Comparison of ENCODE assay signal across 9 mouse cellular contexts in genomic region chr4:126655356-126655755, GRCm38 (mm10). TPM values are rescaled to one million over a fixed set of nuclear protein-coding genes. Genes with fewer than 3 reads are reported as not detected.
DNase-seq lines count a peak whose midpoint lies in the region; ATAC-seq and TF ChIP-seq lines count a peak whose summit lies in the region.
"Had no signal": no experiment of that assay in that cellular context is flagged by ENCODE, and none has a peak within 500 bp of the region (broad histone marks: within the 10 kb centered on the region; RNA-seq: fewer than 3 reads in every experiment).

No protein-coding gene starts in this region.

- intact Hi-C loops in heart, postnatal 36 days (cut with DNase I), result no loop called here

- TF ChIP-seq POLR2A in limb, embryonic 14.5 days (IDR thresholded peaks at IDR 0.05; ENCODE audit: borderline replicate concordance, extremely low read depth, insufficient read depth, insufficient read length), result no peak
- TF ChIP-seq POLR2A in cerebellum, adult 2 months (IDR thresholded peaks at IDR 0.05; ENCODE audit: borderline replicate concordance, insufficient read depth, low read length), result no peak

- peak; percentile 82 for DNase-seq in heart, embryonic 10.5 days (ENCODE audit: low spot score)
- DNase-seq in heart, postnatal 36 days, result no peak
- peak; percentile 71 for DNase-seq in neural tube, embryonic 10.5 days (ENCODE audit: extremely low spot score, low spot score)
- DNase-seq in limb, embryonic 14.5 days (ENCODE audit: low spot score), result peak; percentile 92
- peak; percentile 75 for DNase-seq in yolk sac, embryonic 10.5 days (ENCODE audit: low spot score)
- DNase-seq in cerebellum, adult 2 months, result no peak
- DNase-seq in left cerebral cortex, adult 8-10 months (ENCODE audit: low spot score in 2 of 2), result no peak

- no peak overlapping the region for H3K4me2 ChIP-seq in neural tube, embryonic 15.5 days
- no peak overlapping the region for H3K4me2 ChIP-seq in limb, embryonic 14.5 days (replicated peaks; ENCODE audit: low read depth, low read length, severe bottlenecking)

- no peak overlapping the region for H3K27ac ChIP-seq in heart, embryonic 10.5 days
- no peak overlapping the region for H3K27ac ChIP-seq in neural tube, embryonic 15.5 days (replicated peaks)
- H3K27ac ChIP-seq in limb, embryonic 14.5 days (replicated peaks; ENCODE audit: low read depth, low read length), result no peak overlapping the region
- no peak overlapping the region for H3K27ac ChIP-seq in cerebellum, adult 2 months (ENCODE audit: insufficient read depth, low read length)

- no peak for TF ChIP-seq CTCF in cerebellum, adult 2 months (IDR thresholded peaks at IDR 0.05; ENCODE audit: borderline replicate concordance, insufficient read depth, low read depth, low read length)

- WGBS in heart, embryonic 10.5 days, result 6% methylated on average over 9 of the region's 9 CpGs
- 16% methylated on average over 9 of the region's 9 CpGs for WGBS in neural tube, embryonic 15.5 days
- WGBS in limb, embryonic 14.5 days, result 9% methylated on average over 9 of the region's 9 CpGs
- WGBS in cerebellum, adult 2 months, result 44% methylated on average over 9 of the region's 9 CpGs

- no peaks in the 10 kb centered on the region for H3K36me3 ChIP-seq in heart, embryonic 10.5 days
- no peaks in the 10 kb centered on the region for H3K36me3 ChIP-seq in neural tube, embryonic 15.5 days
- H3K36me3 ChIP-seq in limb, embryonic 14.5 days (ENCODE audit: control insufficient read depth, insufficient read depth, low read length), result no peaks in the 10 kb centered on the region

- no peaks in the 10 kb centered on the region for H3K27me3 ChIP-seq in heart, embryonic 10.5 days (ENCODE audit: insufficient read depth, poor library complexity, severe bottlenecking)
- 0 out of 2 replicates have a peak, but pooled peaks cover 3% of the 10 kb centered on the region for H3K27me3 ChIP-seq in neural tube, embryonic 15.5 days (replicated peaks)
- no peaks in the 10 kb centered on the region for H3K27me3 ChIP-seq in limb, embryonic 14.5 days (ENCODE audit: control insufficient read depth, insufficient read depth, low read length)
- no peaks in the 10 kb centered on the region for H3K27me3 ChIP-seq in cerebellum, adult 2 months (ENCODE audit: control insufficient read depth, insufficient read depth, low read length)

- H3K4me1 ChIP-seq in heart, embryonic 10.5 days, result no peaks in the 10 kb centered on the region
- no peaks in the 10 kb centered on the region for H3K4me1 ChIP-seq in neural tube, embryonic 15.5 days
- H3K4me1 ChIP-seq in limb, embryonic 14.5 days (ENCODE audit: control insufficient read depth, insufficient read depth, low read length), result no peaks in the 10 kb centered on the region
- no peaks in the 10 kb centered on the region for H3K4me1 ChIP-seq in cerebellum, adult 2 months (ENCODE audit: control insufficient read depth, insufficient read depth, low read length)
- H3K4me1 ChIP-seq: megakaryocyte, embryonic 14.5 days had no signal

- H3K9ac ChIP-seq in neural tube, embryonic 15.5 days (replicated peaks), result no peak overlapping the region
- H3K9ac ChIP-seq in limb, embryonic 14.5 days (ENCODE audit: low read depth, low read length, severe bottlenecking), result no peak overlapping the region

- ATAC-seq in neural tube, embryonic 15.5 days (ENCODE audit: low FRiP score), result no peak
- ATAC-seq in limb, embryonic 14.5 days (ENCODE audit: low FRiP score, low read depth), result peak; percentile 86

- H3K4me3 ChIP-seq in heart, embryonic 10.5 days, result no peak overlapping the region
- H3K4me3 ChIP-seq in neural tube, embryonic 15.5 days (replicated peaks), result no peak overlapping the region
- no peak overlapping the region for H3K4me3 ChIP-seq in limb, embryonic 14.5 days (replicated peaks; ENCODE audit: low read length)
- H3K4me3 ChIP-seq in cerebellum, adult 2 months (replicated peaks; ENCODE audit: insufficient read depth, low read depth, low read length), result no peak overlapping the region
- H3K4me3 ChIP-seq: megakaryocyte, embryonic 14.5 days had no signal

- H3K9me3 ChIP-seq in heart, embryonic 10.5 days, result no peaks in the 10 kb centered on the region
- H3K9me3 ChIP-seq in neural tube, embryonic 15.5 days (replicated peaks), result no peaks in the 10 kb centered on the region
- no peaks in the 10 kb centered on the region for H3K9me3 ChIP-seq in limb, embryonic 14.5 days (ENCODE audit: control insufficient read depth, low read length)
- H3K9me3 ChIP-seq: megakaryocyte, embryonic 14.5 days had no signal

RNA-seq across cellular contexts. Expression of gene Psmb2, which starts 22.1 kb away (rescaled TPM):
- 483 and 538 TPM in 2 replicates for polyA plus RNA-seq in heart, embryonic 10.5 days (2016; fragmentation: Nextera tagmentation; extraction: Ambion mirVana)
- total RNA-seq in heart, postnatal 36 days (2021), result 100 to 1,000 TPM; 116 to 125 TPM
- polyA plus RNA-seq in neural tube, embryonic 15.5 days (2015; fragmentation: Nextera tagmentation; extraction: Ambion mirVana), result 419 and 433 TPM in 2 replicates
- 235 and 263 TPM in 2 replicates for polyA plus RNA-seq in limb, embryonic 14.5 days (2012; rRNA removed)
- polyA plus RNA-seq in limb, embryonic 14.5 days (2014; fragmentation: Nextera tagmentation; extraction: Ambion mirVana), result 471 and 500 TPM in 2 replicates
- polyA plus RNA-seq in cerebellum, adult 2 months (2012; rRNA removed), result 170 and 173 TPM in 2 replicates
- total RNA-seq in left cerebral cortex, adult 8-10 months (2022), result 100 to 1,000 TPM in 3 of 4 experiments, 10 to 100 TPM in 1; 84.9 to 112 (median 104) TPM

RNA-seq across cellular contexts. Expression of gene 5730409E04Rik, which starts 45.7 kb away (rescaled TPM):
- polyA plus RNA-seq in heart, embryonic 10.5 days (2016; fragmentation: Nextera tagmentation; extraction: Ambion mirVana), result 1.1 and 1.6 TPM in 2 replicates
- 10 to 100 TPM; 10.7 to 10.8 TPM for total RNA-seq in heart, postnatal 36 days (2021)
- 14.9 and 19.1 TPM in 2 replicates for polyA plus RNA-seq in neural tube, embryonic 15.5 days (2015; fragmentation: Nextera tagmentation; extraction: Ambion mirVana)
- 11.7 and 12.1 TPM in 2 replicates for polyA plus RNA-seq in limb, embryonic 14.5 days (2012; rRNA removed)
- 4.8 and 5.4 TPM in 2 replicates for polyA plus RNA-seq in limb, embryonic 14.5 days (2014; fragmentation: Nextera tagmentation; extraction: Ambion mirVana)
- 64.7 and 68.6 TPM in 2 replicates for polyA plus RNA-seq in cerebellum, adult 2 months (2012; rRNA removed)
- total RNA-seq in left cerebral cortex, adult 8-10 months (2022), result 10 to 100 TPM; 75.6 to 81.7 (median 76.6) TPM

Comparison
In these comparisons a context has a peak if more than half of its experiments do, and no peak if none do; other contexts are left out.
1. DNase-seq: peak in heart, embryonic 10.5 days (single experiment), neural tube, embryonic 10.5 days (single experiment), limb, embryonic 14.5 days (single experiment) and yolk sac, embryonic 10.5 days (single experiment); none in heart, postnatal 36 days (0 of 2), cerebellum, adult 2 months (0 of 2) and left cerebral cortex, adult 8-10 months (0 of 2).